Mouse (Mus musculus) midbrain, embryonic 10.5 days (tissue): Measurements from ENCODE around the gene Gipc2. TPM values are rescaled to one million over a fixed set of nuclear protein-coding genes. Genes with fewer than 3 reads are reported as not detected.

Experiments used
- DNase-seq: peaks from one replicate; pipeline ENCODE4 v3.0.0-alpha.2; 2017; ENCODE audit warnings: low spot score
- H3K27ac ChIP-seq: fragments of 300-500 bp; sonication (generic); replicated peaks from 2 replicates; pipeline ENCODE4 v1.5.1; 2016; ENCODE audit warnings: mild to moderate bottlenecking
- H3K27me3 ChIP-seq: fragments of 300-500 bp; sonication (generic); 2 replicates; pipeline ENCODE4 v1.6.1; 2016; ENCODE audit warnings: low read depth, mild to moderate bottlenecking; ENCODE audit not compliant: poor library complexity, severe bottlenecking
- H3K36me3 ChIP-seq: fragments of 300-500 bp; sonication (generic); 2 replicates; pipeline ENCODE4 v1.6.1; 2016; ENCODE audit warnings: mild to moderate bottlenecking, moderate library complexity
- H3K4me1 ChIP-seq: fragments of 300-500 bp; sonication (generic); 2 replicates; pipeline ENCODE4 v1.6.1; 2016
- H3K4me3 ChIP-seq: fragments of 300-500 bp; sonication (generic); 2 replicates; pipeline ENCODE4 v1.5.1; 2016; ENCODE audit warnings: mild to moderate bottlenecking, moderate library complexity
- H3K9me3 ChIP-seq: fragments of 300-500 bp; sonication (generic); replicated peaks from 2 replicates; pipeline ENCODE4 v1.6.1; 2016; ENCODE audit warnings: mild to moderate bottlenecking
- WGBS: fragments of 180-500 bp; shearing (Covaris S2); methylation state at CpG from one replicate; pipeline ENCODE4 v1.1.7; 2016; 5-methylcytosine and 5-hydroxymethylcytosine counted together
- polyA plus RNA-seq: library from polyadenylated mRNA; unstranded; fragments of >200 nt; fragmentation: Nextera tagmentation; extraction: Ambion mirVana; gene quantifications from 2 replicates; pipeline ENCODE4 v1.2.1, GENCODE M21; 2016

Gipc2 gene
- polyA plus RNA-seq, 1 experiment from 2014 or later: 0.95 TPM

GRCm38 (mm10) chr3:152069001-152069400 lies 97.0 kb downstream of the Gipc2 start:
- WGBS: 83% methylated on average over 2 of the region's 2 CpGs
- Histone ChIP-seq H3K4me3 (no peak overlapping the region), H3K9me3 (no peaks in the 10 kb centered on the region), H3K36me3 (no peaks in the 10 kb centered on the region), H3K27ac (no peak overlapping the region), H3K4me1 (peaks cover 6% of the 10 kb centered on the region), H3K27me3 (0 out of 2 replicates have a peak, but pooled peaks cover 9% of the 10 kb centered on the region)
- DNase-seq: no peak

GRCm38 (mm10) chr3:152068311-152068710 lies 97.7 kb downstream of the Gipc2 start:
- Histone ChIP-seq H3K36me3 (no peaks in the 10 kb centered on the region), H3K4me3 (no peak overlapping the region), H3K27ac (no peak overlapping the region), H3K27me3 (0 out of 2 replicates have a peak, but pooled peaks cover 9% of the 10 kb centered on the region), H3K4me1 (peaks cover 6% of the 10 kb centered on the region), H3K9me3 (no peaks in the 10 kb centered on the region)
- WGBS: 89% methylated on average over 1 of the region's 1 CpGs
- no peak for DNase-seq

- Histone ChIP-seq H3K27ac (no peak overlapping the region), H3K36me3 (no peaks in the 10 kb centered on the region), H3K4me1 (peaks cover 6% of the 10 kb centered on the region), H3K27me3 (0 out of 2 replicates have a peak, but pooled peaks cover 9% of the 10 kb centered on the region), H3K4me3 (peak overlapping the region; percentile 32), H3K9me3 (no peaks in the 10 kb centered on the region)
- WGBS: 31% methylated on average over 13 of the region's 13 CpGs
- no peak for DNase-seq
These were observed 99.3 kb downstream of the Gipc2 start for GRCm38 (mm10) chr3:152066696-152067095.

GRCm38 (mm10) chr3:152065806-152066205 lies 100.2 kb downstream of the Gipc2 start:
- peaks cover 6% of the 10 kb centered on the region for H3K4me1 ChIP-seq
- no peak for DNase-seq
- H3K9me3 ChIP-seq: no peaks in the 10 kb centered on the region
- H3K27me3 ChIP-seq: 0 out of 2 replicates have a peak, but pooled peaks cover 9% of the 10 kb centered on the region
- H3K36me3 ChIP-seq: no peaks in the 10 kb centered on the region
- H3K27ac ChIP-seq: no peak overlapping the region
- H3K4me3 ChIP-seq: no peak overlapping the region
- WGBS: 69% methylated on average over 4 of the region's 4 CpGs

- no peaks in the 10 kb centered on the region for H3K36me3 ChIP-seq
- peaks cover 6% of the 10 kb centered on the region for H3K4me1 ChIP-seq
- no peak overlapping the region for H3K4me3 ChIP-seq
- H3K27ac ChIP-seq: no peak overlapping the region
- 0 out of 2 replicates have a peak, but pooled peaks cover 9% of the 10 kb centered on the region for H3K27me3 ChIP-seq
- WGBS: 88% methylated on average over 2 of the region's 2 CpGs
- H3K9me3 ChIP-seq: no peaks in the 10 kb centered on the region
- DNase-seq: no peak
These were observed 101.9 kb downstream of the Gipc2 start for GRCm38 (mm10) chr3:152064166-152064565.

- Histone ChIP-seq H3K9me3 (no peaks in the 10 kb centered on the region), H3K4me3 (no peak overlapping the region), H3K36me3 (no peaks in the 10 kb centered on the region), H3K27ac (no peak overlapping the region), H3K27me3 (0 out of 2 replicates have a peak, but pooled peaks cover 9% of the 10 kb centered on the region), H3K4me1 (peaks cover 6% of the 10 kb centered on the region)
- 69% methylated on average over 3 of the region's 3 CpGs for WGBS
- no peak for DNase-seq
These were observed 103.2 kb downstream of the Gipc2 start for GRCm38 (mm10) chr3:152062806-152063205.

GRCm38 (mm10) chr3:152061145-152061544 lies 104.9 kb downstream of the Gipc2 start:
- Histone ChIP-seq H3K9me3 (no peaks in the 10 kb centered on the region), H3K4me1 (no peaks in the 10 kb centered on the region), H3K36me3 (no peaks in the 10 kb centered on the region), H3K27ac (no peak overlapping the region), H3K4me3 (no peak overlapping the region), H3K27me3 (no peaks in the 10 kb centered on the region)
- 96% methylated on average over 5 of the region's 5 CpGs for WGBS
- no peak for DNase-seq

- H3K27ac ChIP-seq: no peak overlapping the region
- no peaks in the 10 kb centered on the region for H3K4me1 ChIP-seq
- no peaks in the 10 kb centered on the region for H3K27me3 ChIP-seq
- H3K36me3 ChIP-seq: no peaks in the 10 kb centered on the region
- DNase-seq: no peak
- no peak overlapping the region for H3K4me3 ChIP-seq
- 90% methylated on average over 2 of the region's 2 CpGs for WGBS
- H3K9me3 ChIP-seq: no peaks in the 10 kb centered on the region
These were observed 107.8 kb downstream of the Gipc2 start for GRCm38 (mm10) chr3:152058235-152058634.

- H3K27ac ChIP-seq: no peak overlapping the region
- no peak overlapping the region for H3K4me3 ChIP-seq
- WGBS: 77% methylated on average over 4 of the region's 4 CpGs
These were observed 111.8 kb downstream of the Gipc2 start for GRCm38 (mm10) chr3:152054260-152054659.

GRCm38 (mm10) chr3:152051959-152052358 lies 114.1 kb downstream of the Gipc2 start:
- H3K4me3 ChIP-seq: no peak overlapping the region
- H3K9me3 ChIP-seq: no peaks in the 10 kb centered on the region
- no peak overlapping the region for H3K27ac ChIP-seq
- no peaks in the 10 kb centered on the region for H3K36me3 ChIP-seq
- no peaks in the 10 kb centered on the region for H3K27me3 ChIP-seq
- WGBS: 92% methylated on average over 2 of the region's 2 CpGs
- no peaks in the 10 kb centered on the region for H3K4me1 ChIP-seq
- no peak for DNase-seq

More at GRCm38 (mm10) chr3:152054260-152054659, 111.8 kb downstream of the Gipc2 start:
- Histone ChIP-seq H3K4me1 (no peaks in the 10 kb centered on the region), H3K27me3 (no peaks in the 10 kb centered on the region), H3K9me3 (no peaks in the 10 kb centered on the region), H3K36me3 (no peaks in the 10 kb centered on the region)
- DNase-seq: no peak

- no peaks in the 10 kb centered on the region for H3K4me1 ChIP-seq
- no peaks in the 10 kb centered on the region for H3K9me3 ChIP-seq
- H3K36me3 ChIP-seq: no peaks in the 10 kb centered on the region
- DNase-seq: no peak
- no peak overlapping the region for H3K27ac ChIP-seq
- no peak overlapping the region for H3K4me3 ChIP-seq
- H3K27me3 ChIP-seq: no peaks in the 10 kb centered on the region
These were observed 118.1 kb downstream of the Gipc2 start for GRCm38 (mm10) chr3:152047914-152048313.

GRCm38 (mm10) chr3:152046895-152047294 lies 119.1 kb downstream of the Gipc2 start:
- no peak for DNase-seq
- Histone ChIP-seq H3K4me1 (no peaks in the 10 kb centered on the region), H3K9me3 (no peaks in the 10 kb centered on the region), H3K36me3 (no peaks in the 10 kb centered on the region), H3K4me3 (no peak overlapping the region), H3K27me3 (no peaks in the 10 kb centered on the region), H3K27ac (no peak overlapping the region)
- 88% methylated on average over 3 of the region's 3 CpGs for WGBS
